Mouse (Mus musculus): ENCODE data around the gene Col24a1. TPM values are rescaled to one million over a fixed set of nuclear protein-coding genes. Genes with fewer than 3 reads are reported as not detected.

Gene Col24a1
- total RNA-seq, 1 experiment from 2014 or later: not detected

GRCm38 (mm10) chr3:145522311-145522710 lies 230.0 kb downstream of the Col24a1 start:
- ATAC-seq (ENCODE audit: extremely low read depth, insufficient number of reproducible peaks, low FRiP score, poor library complexity, severe bottlenecking): no peak

- ATAC-seq (ENCODE audit: extremely low read depth, insufficient number of reproducible peaks, low FRiP score, poor library complexity, severe bottlenecking): no peak
These were observed 233.0 kb downstream of the Col24a1 start for GRCm38 (mm10) chr3:145525266-145525665.

GRCm38 (mm10) chr3:145537870-145538269 lies 245.6 kb downstream of the Col24a1 start:
- no peak for ATAC-seq (ENCODE audit: extremely low read depth, insufficient number of reproducible peaks, low FRiP score, poor library complexity, severe bottlenecking)

GRCm38 (mm10) chr3:145548441-145549415 lies 256.5 kb downstream of the Col24a1 start:
- ATAC-seq (ENCODE audit: extremely low read depth, insufficient number of reproducible peaks, low FRiP score, poor library complexity, severe bottlenecking): no peak

- ATAC-seq (ENCODE audit: extremely low read depth, insufficient number of reproducible peaks, low FRiP score, poor library complexity, severe bottlenecking): no peak
These were observed 257.9 kb downstream of the Col24a1 start for GRCm38 (mm10) chr3:145550216-145550615.

- ATAC-seq (ENCODE audit: extremely low read depth, insufficient number of reproducible peaks, low FRiP score, poor library complexity, severe bottlenecking): no peak
These were observed 262.1 kb downstream of the Col24a1 start for GRCm38 (mm10) chr3:145554388-145554787.

- ATAC-seq (ENCODE audit: extremely low read depth, insufficient number of reproducible peaks, low FRiP score, poor library complexity, severe bottlenecking): no peak
These were observed 263.9 kb downstream of the Col24a1 start for GRCm38 (mm10) chr3:145556206-145556605.

- no peak for ATAC-seq (ENCODE audit: extremely low read depth, insufficient number of reproducible peaks, low FRiP score, poor library complexity, severe bottlenecking)
These were observed 267.4 kb downstream of the Col24a1 start for GRCm38 (mm10) chr3:145559675-145560074.

GRCm38 (mm10) chr3:145560117-145560516 lies 267.8 kb downstream of the Col24a1 start:
- no peak for ATAC-seq (ENCODE audit: extremely low read depth, insufficient number of reproducible peaks, low FRiP score, poor library complexity, severe bottlenecking)

GRCm38 (mm10) chr3:145574468-145574867 lies 282.2 kb downstream of the Col24a1 start:
- ATAC-seq (ENCODE audit: extremely low read depth, insufficient number of reproducible peaks, low FRiP score, poor library complexity, severe bottlenecking): no peak

- ATAC-seq (ENCODE audit: extremely low read depth, insufficient number of reproducible peaks, low FRiP score, poor library complexity, severe bottlenecking): no peak
These were observed 283.1 kb downstream of the Col24a1 start for GRCm38 (mm10) chr3:145575340-145575739.

- ATAC-seq (ENCODE audit: extremely low read depth, insufficient number of reproducible peaks, low FRiP score, poor library complexity, severe bottlenecking): peak; percentile 92
These were observed 283.6 kb downstream of the Col24a1 start, which contains the start of gene Znhit6 for GRCm38 (mm10) chr3:145575743-145576481. TSS of gene Znhit6 (plus strand) at chr3:145576205.

GRCm38 (mm10) chr3:145576482-145576822 lies 284.2 kb downstream of the Col24a1 start:
- peak; percentile 9; the same call in 1 of the 2 replicates for ATAC-seq (ENCODE audit: extremely low read depth, insufficient number of reproducible peaks, low FRiP score, poor library complexity, severe bottlenecking)

GRCm38 (mm10) chr3:145576876-145577275 lies 284.6 kb downstream of the Col24a1 start:
- no peak for ATAC-seq (ENCODE audit: extremely low read depth, insufficient number of reproducible peaks, low FRiP score, poor library complexity, severe bottlenecking)

GRCm38 (mm10) chr3:145583043-145583442 lies 290.8 kb downstream of the Col24a1 start:
- ATAC-seq (ENCODE audit: extremely low read depth, insufficient number of reproducible peaks, low FRiP score, poor library complexity, severe bottlenecking): no peak

GRCm38 (mm10) chr3:145583522-145584200 lies 291.4 kb downstream of the Col24a1 start:
- no peak for ATAC-seq (ENCODE audit: extremely low read depth, insufficient number of reproducible peaks, low FRiP score, poor library complexity, severe bottlenecking)

GRCm38 (mm10) chr3:145590562-145590961 lies 298.3 kb downstream of the Col24a1 start:
- no peak for ATAC-seq (ENCODE audit: extremely low read depth, insufficient number of reproducible peaks, low FRiP score, poor library complexity, severe bottlenecking)

- ATAC-seq (ENCODE audit: extremely low read depth, insufficient number of reproducible peaks, low FRiP score, poor library complexity, severe bottlenecking): no peak
These were observed 299.7 kb downstream of the Col24a1 start for GRCm38 (mm10) chr3:145591841-145592542.

GRCm38 (mm10) chr3:145595354-145595753 lies 303.1 kb downstream of the Col24a1 start:
- no peak for ATAC-seq (ENCODE audit: extremely low read depth, insufficient number of reproducible peaks, low FRiP score, poor library complexity, severe bottlenecking)
